19 mouse cellular contexts compared by ENCODE assay signal in genomic region chr14:26569880-26570279, GRCm38 (mm10). TPM values are rescaled to one million over a fixed set of nuclear protein-coding genes. Genes with fewer than 3 reads are reported as not detected.
DNase-seq lines count a peak whose midpoint lies in the region; ATAC-seq and TF ChIP-seq lines count a peak whose summit lies in the region.
"Had no signal": no experiment of that assay in that cellular context is flagged by ENCODE, and none has a peak within 500 bp of the region (broad histone marks: within the 10 kb centered on the region; RNA-seq: fewer than 3 reads in every experiment).

No protein-coding gene starts in this region.

- no peak overlapping the region for H3K9ac ChIP-seq in lung, embryonic 16.5 days (ENCODE audit: low read length)
- H3K9ac ChIP-seq in midbrain, embryonic 14.5 days (replicated peaks; ENCODE audit: low read length): no peak overlapping the region
- H3K9ac ChIP-seq: embryonic facial prominence, embryonic 12.5 days; forebrain, embryonic 12.5 days; heart, embryonic 12.5 days; hindbrain, embryonic 15.5 days had no signal

- H3K4me1 ChIP-seq in lung, embryonic 16.5 days (replicated peaks; ENCODE audit: control insufficient read depth, insufficient read depth, low read length): no peaks in the 10 kb centered on the region
- H3K4me1 ChIP-seq in midbrain, embryonic 14.5 days (ENCODE audit: control insufficient read depth, insufficient read depth, low read length): no peaks in the 10 kb centered on the region
- H3K4me1 ChIP-seq: embryonic facial prominence, embryonic 12.5 days; forebrain, embryonic 12.5 days; hindbrain, embryonic 10.5 days; hindbrain, embryonic 15.5 days had no signal

- H3K4me2 ChIP-seq in lung, embryonic 16.5 days (ENCODE audit: low read depth, low read length): no peak overlapping the region
- no peak overlapping the region for H3K4me2 ChIP-seq in midbrain, embryonic 14.5 days (ENCODE audit: low read length)
- H3K4me2 ChIP-seq: embryonic facial prominence, embryonic 12.5 days; forebrain, embryonic 12.5 days; heart, embryonic 12.5 days; hindbrain, embryonic 15.5 days had no signal

- no peaks in the 10 kb centered on the region for H3K9me3 ChIP-seq in lung, embryonic 16.5 days (ENCODE audit: control insufficient read depth, low read length)
- no peaks in the 10 kb centered on the region for H3K9me3 ChIP-seq in midbrain, embryonic 14.5 days (ENCODE audit: control insufficient read depth, low read length)
- H3K9me3 ChIP-seq: embryonic facial prominence, embryonic 12.5 days; forebrain, embryonic 12.5 days; heart, embryonic 12.5 days; hindbrain, embryonic 10.5 days; hindbrain, embryonic 15.5 days had no signal

- no peak overlapping the region for H3K27ac ChIP-seq in layer of hippocampus, adult 2 months
- no peak overlapping the region for H3K27ac ChIP-seq in lung, embryonic 16.5 days (ENCODE audit: low read length)
- no peak overlapping the region for H3K27ac ChIP-seq in midbrain, embryonic 14.5 days (replicated peaks; ENCODE audit: low read depth, low read length)
- H3K27ac ChIP-seq: embryonic facial prominence, embryonic 12.5 days; forebrain, embryonic 12.5 days; heart, adult 2 months; hindbrain, embryonic 10.5 days; hindbrain, embryonic 15.5 days had no signal

- ATAC-seq in lung, embryonic 16.5 days (ENCODE audit: low read depth): peak; percentile 56; the same call in 1 of the 2 replicates
- no peak for ATAC-seq in midbrain, embryonic 14.5 days (ENCODE audit: low FRiP score, low TSS enrichment)
- ATAC-seq: forebrain, embryonic 16.5 days had no signal

- H3K4me3 ChIP-seq in layer of hippocampus, adult 2 months: no peak overlapping the region
- no peak overlapping the region for H3K4me3 ChIP-seq in lung, embryonic 16.5 days (ENCODE audit: low read length)
- no peak overlapping the region for H3K4me3 ChIP-seq in midbrain, embryonic 14.5 days (replicated peaks; ENCODE audit: low read depth, low read length)
- H3K4me3 ChIP-seq: embryonic facial prominence, embryonic 12.5 days; forebrain, embryonic 12.5 days; heart, adult 2 months; heart, embryonic 12.5 days; hindbrain, embryonic 10.5 days; hindbrain, embryonic 15.5 days had no signal

- no peaks in the 10 kb centered on the region for H3K27me3 ChIP-seq in lung, embryonic 16.5 days (ENCODE audit: control insufficient read depth, insufficient read depth, low read depth, low read length)
- no peaks in the 10 kb centered on the region for H3K27me3 ChIP-seq in midbrain, embryonic 14.5 days (ENCODE audit: control insufficient read depth, insufficient read depth, low read length)
- H3K27me3 ChIP-seq: CH12.LX; embryonic facial prominence, embryonic 12.5 days; forebrain, embryonic 12.5 days; heart, embryonic 12.5 days; hindbrain, embryonic 15.5 days had no signal

- H3K36me3 ChIP-seq in lung, embryonic 16.5 days (ENCODE audit: control insufficient read depth, insufficient read depth, low read length): no peaks in the 10 kb centered on the region
- H3K36me3 ChIP-seq in midbrain, embryonic 14.5 days (ENCODE audit: control insufficient read depth, insufficient read depth, low read length): no peaks in the 10 kb centered on the region
- H3K36me3 ChIP-seq: embryonic facial prominence, embryonic 12.5 days; forebrain, embryonic 12.5 days; heart, embryonic 12.5 days; hindbrain, embryonic 10.5 days; hindbrain, embryonic 15.5 days had no signal

- TF ChIP-seq CTCF in layer of hippocampus, adult 2 months (conservative IDR thresholded peaks at IDR 0.05): no peak
- no peak for TF ChIP-seq CTCF in brain, embryonic 14.5 days (IDR thresholded peaks at IDR 0.05; ENCODE audit: borderline replicate concordance, extremely low read depth, insufficient read depth, insufficient read length)

- no peak for TF ChIP-seq POLR2A in brain, embryonic 14.5 days (IDR thresholded peaks at IDR 0.05; ENCODE audit: borderline replicate concordance, extremely low read depth, insufficient read depth, insufficient read length, poor library complexity, severe bottlenecking)

- DNase-seq in layer of hippocampus, adult 2 months (ENCODE audit: low spot score in 2 of 2): peak; percentile 19 to 52
- no peak for DNase-seq in layer of hippocampus, adult 9-11 months
- DNase-seq in lung, postnatal 25 days (ENCODE audit: low spot score): no peak
- peak; percentile 44 for DNase-seq in NIH3T3 (ENCODE audit: low read depth)
- peak; percentile 1 for DNase-seq in brain, embryonic 14.5 days (ENCODE audit: low read depth)
- no peak for DNase-seq in midbrain, embryonic 14.5 days
- no peak for DNase-seq in urinary bladder, postnatal 14 days (ENCODE audit: low spot score)
- DNase-seq: adrenal gland, postnatal 10 days; cerebellum, adult 2 months; gastrocnemius, postnatal 14 days; heart, adult 2 months had no signal

- WGBS in lung, embryonic 16.5 days: 66% methylated on average over 4 of the region's 4 CpGs
- WGBS in midbrain, embryonic 14.5 days: 89% methylated on average over 4 of the region's 4 CpGs

RNA-seq across cellular contexts. Expression of gene Dennd6a, which starts 3.8 kb away (rescaled TPM):
- 10 to 100 TPM; 24.0 to 26.3 TPM for total RNA-seq in layer of hippocampus, adult 2 months (2021)
- polyA plus RNA-seq in lung, embryonic 16.5 days (2015; fragmentation: Nextera tagmentation; extraction: Ambion mirVana): 26.4 and 27.2 TPM in 2 replicates
- 17.6 and 18.6 TPM in 2 replicates for polyA plus RNA-seq in brain, embryonic 14.5 days (2012; rRNA removed)
- 16.5 and 18.5 TPM in 2 replicates for polyA plus RNA-seq in midbrain, embryonic 14.5 days (2014; fragmentation: Nextera tagmentation; extraction: Ambion mirVana)

RNA-seq across cellular contexts. Expression of gene Slmap, which starts 35.1 kb away (rescaled TPM):
- total RNA-seq in layer of hippocampus, adult 2 months (2021): 100 to 1,000 TPM; 102 to 104 TPM
- polyA plus RNA-seq in lung, embryonic 16.5 days (2015; fragmentation: Nextera tagmentation; extraction: Ambion mirVana): 22.8 and 23.5 TPM in 2 replicates
- polyA plus RNA-seq in brain, embryonic 14.5 days (2012; rRNA removed): 20.5 and 24.5 TPM in 2 replicates
- 16.7 and 19.1 TPM in 2 replicates for polyA plus RNA-seq in midbrain, embryonic 14.5 days (2014; fragmentation: Nextera tagmentation; extraction: Ambion mirVana)

Comparison
In these comparisons a context has a peak if more than half of its experiments do, and no peak if none do; other contexts are left out.
1. DNase-seq: peak in layer of hippocampus, adult 2 months (2 of 2), NIH3T3 (single experiment) and brain, embryonic 14.5 days (single experiment); none in layer of hippocampus, adult 9-11 months (single experiment), lung, postnatal 25 days (single experiment), midbrain, embryonic 14.5 days (single experiment) and urinary bladder, postnatal 14 days (single experiment).